8 mouse cellular contexts compared by ENCODE assay signal in the genomic region with DNA sequence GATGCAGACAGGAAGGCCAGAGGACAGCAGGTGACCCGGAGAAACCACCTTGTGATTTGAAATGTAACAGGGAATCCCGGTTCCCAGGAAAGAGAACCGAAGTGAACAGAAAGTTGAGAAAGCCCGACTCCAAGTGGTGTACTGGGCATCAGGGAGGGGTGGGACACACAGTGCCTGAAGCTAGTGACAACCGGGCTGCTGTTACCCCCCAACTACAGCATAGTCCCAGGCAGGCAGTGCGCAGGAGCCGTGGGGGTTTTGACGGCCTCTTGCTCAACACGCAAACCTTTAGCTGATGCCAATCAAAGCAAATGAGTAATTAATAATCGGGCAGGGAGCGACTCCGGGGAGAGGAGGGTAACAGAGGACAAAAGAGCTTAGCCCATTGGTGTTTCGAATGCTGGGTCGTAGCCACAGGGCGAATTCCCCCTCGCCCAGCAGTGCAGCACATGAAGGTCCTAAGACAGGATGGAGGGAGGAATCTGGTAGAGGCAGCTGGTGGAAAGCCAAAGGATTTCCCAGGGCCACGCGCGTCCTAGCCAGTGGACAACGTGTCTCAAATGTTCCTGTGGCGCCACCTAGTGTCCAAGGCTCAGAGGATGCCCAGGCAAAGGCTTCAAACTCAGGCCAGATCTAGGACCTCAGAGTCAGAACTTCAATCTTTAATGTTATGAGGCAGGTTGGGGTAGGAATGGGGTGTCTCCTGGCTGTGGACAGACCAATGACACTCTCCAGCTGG.
A peak's percentile ranks its signal among the peaks of the same experiment; 100 is the strongest.
DNase-seq lines count a peak whose midpoint lies in the region; ATAC-seq and TF ChIP-seq lines count a peak whose summit lies in the region.

No protein-coding gene starts in this region.

- H3K4me3 ChIP-seq in bone marrow macrophage, adult 2 months (ENCODE audit: insufficient read depth, low read length) = no peak overlapping the region
- H3K4me3 ChIP-seq in embryonic fibroblast, embryonic 13.5 days (ENCODE audit: insufficient read depth, low read length) = no peak overlapping the region
- H3K4me3 ChIP-seq in heart, embryonic 10.5 days = peak overlapping the region; percentile 35; the same call in 1 of the 2 replicates
- H3K4me3 ChIP-seq in kidney, embryonic 14.5 days (ENCODE audit: low read length) = peak overlapping the region; percentile 23; the same call in 1 of the 2 replicates
- H3K4me3 ChIP-seq in limb, embryonic 14.5 days (replicated peaks; ENCODE audit: low read length) = no peak overlapping the region

- ATAC-seq in kidney, embryonic 14.5 days (ENCODE audit: low FRiP score, low TSS enrichment) = peak; percentile 83
- peak; percentile 82 for ATAC-seq in limb, embryonic 14.5 days (ENCODE audit: low FRiP score, low read depth)

- no peak overlapping the region for H3K9ac ChIP-seq in kidney, embryonic 14.5 days (ENCODE audit: low read depth, low read length)
- no peak overlapping the region for H3K9ac ChIP-seq in limb, embryonic 14.5 days (ENCODE audit: low read depth, low read length, severe bottlenecking)

- 0 out of 2 replicates have a peak, but pooled peaks cover 8% of the 10 kb centered on the region for H3K27me3 ChIP-seq in heart, embryonic 10.5 days (ENCODE audit: insufficient read depth, poor library complexity, severe bottlenecking)
- H3K27me3 ChIP-seq in kidney, embryonic 14.5 days (ENCODE audit: control insufficient read depth, insufficient read depth, low read length) = no peaks in the 10 kb centered on the region
- no peaks in the 10 kb centered on the region for H3K27me3 ChIP-seq in limb, embryonic 14.5 days (ENCODE audit: control insufficient read depth, insufficient read depth, low read length)

- H3K4me2 ChIP-seq in kidney, embryonic 14.5 days (replicated peaks; ENCODE audit: low read depth, low read length) = peak overlapping the region; percentile 44
- peak overlapping the region; percentile 38 for H3K4me2 ChIP-seq in limb, embryonic 14.5 days (replicated peaks; ENCODE audit: low read depth, low read length, severe bottlenecking)

- TF ChIP-seq POLR2A in bone marrow macrophage, adult 2 months (IDR thresholded peaks at IDR 0.05; ENCODE audit: borderline replicate concordance, low read depth, low read length) = no peak
- TF ChIP-seq POLR2A in embryonic fibroblast, embryonic 13.5 days (IDR thresholded peaks at IDR 0.05; ENCODE audit: low read depth, low read length) = no peak
- no peak for TF ChIP-seq POLR2A in limb, embryonic 14.5 days (IDR thresholded peaks at IDR 0.05; ENCODE audit: borderline replicate concordance, extremely low read depth, insufficient read depth, insufficient read length)

- peak; percentile 76 for DNase-seq in A20 (ENCODE audit: low read depth, low spot score)
- peak; percentile 92 for DNase-seq in heart, embryonic 10.5 days (ENCODE audit: low spot score)
- DNase-seq in limb, embryonic 14.5 days (ENCODE audit: low spot score) = peak; percentile 89
- peak; percentile 35 to 70 for DNase-seq in monocyte, adult 2 months (ENCODE audit: low read depth in 1 of 2, low spot score in 2 of 2)
- peak; percentile 53 to 66 for DNase-seq in spleen, postnatal 36 days (ENCODE audit: low spot score in 2 of 2)

- no peaks in the 10 kb centered on the region for H3K9me3 ChIP-seq in heart, embryonic 10.5 days
- H3K9me3 ChIP-seq in kidney, embryonic 14.5 days (ENCODE audit: control insufficient read depth, low read length) = no peaks in the 10 kb centered on the region
- H3K9me3 ChIP-seq in limb, embryonic 14.5 days (ENCODE audit: control insufficient read depth, low read length) = no peaks in the 10 kb centered on the region

- peak; percentile 51; the same call in 1 of the 2 replicates for TF ChIP-seq CTCF in bone marrow macrophage, adult 2 months (IDR thresholded peaks at IDR 0.05; ENCODE audit: low read depth, low read length)
- peak; percentile 92 for TF ChIP-seq CTCF in embryonic fibroblast, embryonic 13.5 days (IDR thresholded peaks at IDR 0.05; ENCODE audit: borderline replicate concordance, insufficient read depth, low read length)

- no peak overlapping the region for H3K27ac ChIP-seq in bone marrow macrophage, adult 2 months (ENCODE audit: insufficient read depth, low read depth, low read length)
- H3K27ac ChIP-seq in embryonic fibroblast, embryonic 13.5 days (ENCODE audit: insufficient read depth, low read length) = no peak overlapping the region
- H3K27ac ChIP-seq in heart, embryonic 10.5 days = peak overlapping the region; percentile 79
- no peak overlapping the region for H3K27ac ChIP-seq in kidney, embryonic 14.5 days (ENCODE audit: low read depth, low read length)
- H3K27ac ChIP-seq in limb, embryonic 14.5 days (replicated peaks; ENCODE audit: low read depth, low read length) = no peak overlapping the region

- WGBS in heart, embryonic 10.5 days = 39% methylated on average over 21 of the region's 21 CpGs
- 42% methylated on average over 21 of the region's 21 CpGs for WGBS in kidney, embryonic 14.5 days
- 34% methylated on average over 21 of the region's 21 CpGs for WGBS in limb, embryonic 14.5 days

- H3K36me3 ChIP-seq in heart, embryonic 10.5 days = no peaks in the 10 kb centered on the region
- H3K36me3 ChIP-seq in kidney, embryonic 14.5 days (ENCODE audit: control insufficient read depth, insufficient read depth, low read length) = no peaks in the 10 kb centered on the region
- H3K36me3 ChIP-seq in limb, embryonic 14.5 days (ENCODE audit: control insufficient read depth, insufficient read depth, low read length) = no peaks in the 10 kb centered on the region

- H3K4me1 ChIP-seq in bone marrow macrophage, adult 2 months (ENCODE audit: control insufficient read depth, insufficient read depth, low read length) = peaks cover 5% of the 10 kb centered on the region
- no peaks in the 10 kb centered on the region for H3K4me1 ChIP-seq in embryonic fibroblast, embryonic 13.5 days (ENCODE audit: control insufficient read depth, insufficient read depth, low read length)
- peaks cover 30% of the 10 kb centered on the region for H3K4me1 ChIP-seq in heart, embryonic 10.5 days
- no peaks in the 10 kb centered on the region for H3K4me1 ChIP-seq in kidney, embryonic 14.5 days (ENCODE audit: control insufficient read depth, insufficient read depth, low read length)
- no peaks in the 10 kb centered on the region; the same call in 1 of the 2 replicates for H3K4me1 ChIP-seq in limb, embryonic 14.5 days (ENCODE audit: control insufficient read depth, insufficient read depth, low read length)

Comparison
In these comparisons a context has a peak if more than half of its experiments do, and no peak if none do; other contexts are left out.
1. H3K4me3 ChIP-seq: peak in heart, embryonic 10.5 days (single experiment) and kidney, embryonic 14.5 days (single experiment); none in bone marrow macrophage, adult 2 months (single experiment), embryonic fibroblast, embryonic 13.5 days (single experiment) and limb, embryonic 14.5 days (single experiment).
2. Peak in every context shown above with its lines, with median percentiles within 50 percentile points of each other: DNase-seq.